Mouse (Mus musculus) G1E (cell line): ENCODE measurements around the gene Acbd6.

Source experiments
- CTCF ChIP-seq: IDR thresholded peaks from 2 replicates; pipeline ENCODE4 v1.5.1; 2012; ENCODE audit warnings: low read depth, low read length, inconsistent platforms, mixed read lengths
- TAL1 ChIP-seq: conservative IDR thresholded peaks from 2 replicates; pipeline ENCODE4 v1.6.1; 2012; ENCODE audit warnings: low read depth, low read length, inconsistent platforms, mixed read lengths

- no peak for TF ChIP-seq CTCF
- TF ChIP-seq TAL1: no peak
Observed at GRCm38 (mm10) chr1:155562206-155562605, 4.3 kb downstream of the Acbd6 start.
